Mouse (Mus musculus) central nervous system, embryonic 11.5 days (tissue): ENCODE results near the gene Hoxd8. TPM values are rescaled to one million over a fixed set of nuclear protein-coding genes. Genes with fewer than 3 reads are reported as not detected.

Experiments used
- polyA plus RNA-seq: library from polyadenylated mRNA; depleted of rRNA; stranded (reverse); fragments of >200 nt; gene quantifications from 2 replicates; pipeline ENCODE4 v1.2.3, GENCODE M21; 2012; rRNA removed

The Hoxd8 gene
- 0.36 and 7.0 TPM in 2 replicates for polyA plus RNA-seq

DNA sequence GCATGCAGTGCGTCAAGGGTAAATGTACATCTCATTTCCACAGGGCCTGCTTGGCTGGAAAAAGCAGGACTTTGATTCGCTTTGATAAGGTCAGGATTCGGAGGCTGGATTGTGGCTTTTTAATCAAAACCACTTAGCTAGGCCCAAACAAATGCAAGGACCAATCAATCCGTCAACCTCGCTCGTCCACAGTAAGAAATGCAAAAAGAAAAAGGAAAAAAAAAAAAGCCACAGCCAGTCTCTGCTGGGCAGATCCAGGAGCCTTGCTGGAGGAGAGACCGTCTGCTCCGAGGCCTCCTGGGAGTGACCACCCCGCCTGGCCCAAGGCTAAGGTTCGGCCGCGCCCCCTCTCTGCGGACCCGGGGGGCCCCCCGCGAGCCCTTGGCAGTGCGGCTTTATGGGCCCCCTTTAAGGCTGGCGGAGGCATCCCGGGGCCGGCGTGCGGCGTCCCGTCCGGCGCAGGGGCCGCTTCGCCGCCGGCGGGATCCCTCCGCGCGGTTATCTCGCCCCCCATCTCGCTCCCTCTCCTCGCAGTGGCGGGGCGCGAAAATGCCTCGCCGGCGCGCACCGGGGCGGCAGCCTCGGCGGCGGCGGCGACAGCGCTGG, at the start of gene Hoxd8:
TSS of gene Hoxd8 (plus strand) at position 223 of the 606 bp plus-strand sequence.

GRCm38 (mm10) chr2:74659507-74660005, 44.9 kb upstream of the Hoxd8 start, which contains the start of gene Evx2:
TSS of gene Evx2 (minus strand) at chr2:74659557.

DNA sequence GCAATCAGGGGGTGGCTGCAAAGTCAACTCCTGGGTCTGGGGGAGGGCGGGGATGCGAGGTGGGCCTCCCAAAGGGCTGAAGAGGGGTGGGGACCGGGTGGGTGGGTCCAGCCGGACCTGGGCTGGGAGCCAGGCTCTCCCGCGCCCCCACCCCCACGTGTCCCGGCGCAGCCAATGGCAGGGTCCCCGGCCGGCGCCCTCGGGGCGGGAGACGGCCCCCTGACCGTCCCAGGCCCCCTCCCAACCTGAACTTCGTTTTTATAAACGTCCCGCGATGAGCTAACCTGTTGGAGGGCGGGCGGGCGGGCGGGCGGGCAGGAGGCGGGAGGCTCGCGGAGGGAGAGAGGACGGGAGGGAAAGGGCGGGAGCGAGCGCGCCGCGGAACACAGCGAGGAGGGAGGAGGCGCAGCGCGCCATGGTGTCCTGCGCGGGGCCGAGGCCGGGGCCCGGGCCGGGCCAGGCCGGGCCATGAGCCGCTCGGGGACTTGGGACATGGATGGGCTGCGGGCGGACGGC, 36.5 kb upstream of the Hoxd8 start, which contains the start of gene Hoxd13:
TSS of gene Hoxd13 (plus strand) at position 469 of the 516 bp plus-strand sequence.

GRCm38 (mm10) chr2:74674881-74675665, 29.3 kb upstream of the Hoxd8 start, which contains the start of gene Hoxd12:
TSS of gene Hoxd12 (plus strand) at chr2:74675013.

DNA sequence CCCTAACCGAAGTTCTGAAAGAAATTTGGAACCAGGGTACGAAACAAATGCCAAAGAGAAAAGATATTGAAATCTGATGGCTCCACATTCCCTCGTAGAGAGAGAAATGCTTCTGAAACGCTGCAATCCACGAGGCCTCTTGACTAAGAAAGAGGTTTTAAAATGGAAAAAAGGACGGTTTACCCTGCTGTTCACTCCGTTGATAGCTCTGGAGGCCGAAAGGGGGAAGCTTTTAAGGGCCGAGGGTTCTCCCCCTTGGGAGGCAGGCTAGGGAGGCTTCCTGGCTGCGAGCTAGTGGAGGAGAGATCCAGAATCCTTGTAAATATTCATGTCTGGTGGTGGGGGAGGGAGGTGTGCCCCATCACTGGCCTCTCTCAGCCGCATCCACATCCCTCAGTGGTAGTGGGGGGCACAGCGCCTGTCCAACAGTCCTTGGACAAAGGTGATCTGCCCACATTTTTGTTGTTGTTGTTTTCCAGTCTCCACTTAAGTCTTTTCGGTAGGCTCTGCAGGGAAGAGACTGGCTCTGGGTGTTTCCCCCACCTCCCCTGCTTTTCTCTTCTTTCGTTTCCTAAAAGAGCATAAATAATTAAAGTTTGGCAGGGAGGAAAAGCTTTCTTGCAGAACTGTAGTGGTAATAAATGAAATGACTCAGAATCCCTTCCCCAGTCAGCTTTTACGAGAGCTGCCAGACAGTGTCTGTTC, 25.4 kb upstream of the Hoxd8 start, which contains the start of gene Hoxd11:
TSS of gene Hoxd11 (plus strand) at position 667 of the 705 bp plus-strand sequence.

GRCm38 (mm10) chr2:74691022-74691951, 13.1 kb upstream of the Hoxd8 start, which contains the start of gene Hoxd10:
TSS of gene Hoxd10 (plus strand) at chr2:74691924.

GRCm38 (mm10) chr2:74697567-74698121, 6.8 kb upstream of the Hoxd8 start, which contains the start of gene Hoxd9:
TSS of gene Hoxd9 (plus strand) at chr2:74697727.

DNA sequence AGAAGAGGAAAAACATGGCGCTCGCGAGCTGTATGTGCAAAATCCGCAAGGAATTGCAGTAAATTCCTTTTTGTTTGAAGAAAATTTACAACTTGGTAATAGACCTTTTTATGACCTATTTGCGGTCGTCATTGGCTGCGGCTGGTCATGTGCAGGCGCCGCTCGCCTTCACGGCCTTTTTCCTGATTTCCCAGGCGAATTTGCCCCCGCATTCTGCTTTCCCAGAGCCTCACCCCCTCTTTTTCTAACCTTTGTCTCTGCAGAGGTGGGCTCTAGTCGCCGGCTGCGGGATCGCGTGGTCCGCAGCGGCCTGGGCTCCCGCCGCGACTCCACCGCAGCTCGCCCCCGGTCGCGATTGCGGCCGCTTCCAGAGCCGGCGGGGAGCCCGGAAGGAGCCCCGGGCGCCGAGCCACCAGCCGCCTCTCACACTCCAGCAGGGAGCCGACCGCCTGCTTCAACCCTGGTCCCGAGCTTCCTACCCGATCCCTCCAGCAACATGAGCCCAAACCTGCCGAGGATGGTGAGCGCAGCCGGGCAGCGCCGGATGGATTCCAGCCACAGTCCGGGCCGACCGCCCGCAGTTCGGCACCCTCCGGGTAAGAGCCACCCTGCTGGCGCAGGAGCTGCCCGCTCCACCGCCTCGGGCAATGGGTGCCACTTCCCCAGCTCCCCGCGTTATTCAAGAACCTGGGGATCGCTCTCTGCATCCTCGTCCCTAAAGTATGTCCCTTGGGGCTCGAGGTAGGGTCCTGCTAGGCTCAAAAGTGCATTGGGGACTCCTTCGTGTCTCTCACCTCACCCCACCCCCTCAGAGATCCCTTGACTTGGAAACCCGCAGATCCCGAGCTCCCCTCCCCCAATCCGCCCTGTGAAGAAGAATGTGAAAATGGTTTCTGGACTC, 7.6 kb downstream of the Hoxd8 start, which contains the start of the genes Hoxd3 and Hoxd4:
TSS of gene Hoxd3 (plus strand) at position 207 of the 901 bp plus-strand sequence.
TSS of gene Hoxd4 (plus strand) at position 209 of the 901 bp plus-strand sequence.

DNA sequence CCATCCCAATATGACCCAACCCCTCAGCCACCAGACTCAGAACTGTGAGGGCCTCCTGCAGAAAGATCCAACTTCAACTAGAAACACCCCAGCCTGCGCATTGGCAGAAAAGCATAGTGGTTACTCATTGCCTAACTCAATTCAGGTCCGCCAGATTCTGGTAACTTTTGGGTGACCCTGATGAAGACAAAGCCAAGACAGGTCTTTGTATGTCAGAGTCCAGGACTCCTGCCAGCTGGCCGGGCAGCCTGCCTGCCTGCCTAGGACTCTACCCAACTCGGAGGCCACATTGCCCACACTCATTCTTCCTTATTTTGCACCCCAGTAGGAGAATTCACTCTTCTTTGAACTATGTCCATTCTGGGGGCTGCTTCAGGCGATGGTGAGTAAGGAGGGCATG, 22.1 kb downstream of the Hoxd8 start, which contains the start of gene Gm28230:
TSS of gene Gm28230 (plus strand) at position 178 of the 400 bp plus-strand sequence.

Other genes with a start within 250 kb of the Hoxd8 start
- gene Lnpk, start 125.2 kb upstream of the Hoxd8 start, polyA plus RNA-seq, result 27.6 and 32.6 TPM in 2 replicates
- gene Evx2, start 45.1 kb upstream of the Hoxd8 start, polyA plus RNA-seq, result 3.1 and 5.4 TPM in 2 replicates
- 0.10 and 10.4 TPM in 2 replicates for gene Hoxd13, start 36.3 kb upstream of the Hoxd8 start, polyA plus RNA-seq
- 4.5 TPM in 1 of 2 replicates, not detected in the other for gene Hoxd12, start 29.6 kb upstream of the Hoxd8 start, polyA plus RNA-seq
- gene Hoxd11, start 25.1 kb upstream of the Hoxd8 start, polyA plus RNA-seq, result 7.1 TPM in 1 of 2 replicates, not detected in the other
- gene Hoxd10, start 12.7 kb upstream of the Hoxd8 start, polyA plus RNA-seq, result 0.12 and 10.9 TPM in 2 replicates
- 0.04 and 7.3 TPM in 2 replicates for gene Hoxd9, start 6.9 kb upstream of the Hoxd8 start, polyA plus RNA-seq
- 0.66 and 38.3 TPM in 2 replicates for gene Hoxd3, start 7.3 kb downstream of the Hoxd8 start, polyA plus RNA-seq
- gene Hoxd4, start 7.3 kb downstream of the Hoxd8 start, polyA plus RNA-seq, result 0.48 and 31.7 TPM in 2 replicates
- gene Gm28230, start 22.1 kb downstream of the Hoxd8 start, polyA plus RNA-seq, result 0.13 and 20.0 TPM in 2 replicates
- 0.14 and 1.2 TPM in 2 replicates for gene Hoxd1, start 58.4 kb downstream of the Hoxd8 start, polyA plus RNA-seq
- 84.9 and 94.0 TPM in 2 replicates for gene Mtx2, start 121.2 kb downstream of the Hoxd8 start, polyA plus RNA-seq